Mouse (Mus musculus) heart, postnatal 0 days (tissue): ENCODE measurements around the gene Sema6d.

Experiments used
- CTCF ChIP-seq: IDR thresholded peaks from 2 replicates; pipeline ENCODE4 v1.5.1; 2016; ENCODE audit warnings: antibody characterized with exemption, control low read depth, low read depth
- EP300 ChIP-seq: IDR thresholded peaks from 2 replicates; pipeline ENCODE4 v1.6.1; 2016; ENCODE audit warnings: antibody characterized with exemption, low read depth

DNA sequence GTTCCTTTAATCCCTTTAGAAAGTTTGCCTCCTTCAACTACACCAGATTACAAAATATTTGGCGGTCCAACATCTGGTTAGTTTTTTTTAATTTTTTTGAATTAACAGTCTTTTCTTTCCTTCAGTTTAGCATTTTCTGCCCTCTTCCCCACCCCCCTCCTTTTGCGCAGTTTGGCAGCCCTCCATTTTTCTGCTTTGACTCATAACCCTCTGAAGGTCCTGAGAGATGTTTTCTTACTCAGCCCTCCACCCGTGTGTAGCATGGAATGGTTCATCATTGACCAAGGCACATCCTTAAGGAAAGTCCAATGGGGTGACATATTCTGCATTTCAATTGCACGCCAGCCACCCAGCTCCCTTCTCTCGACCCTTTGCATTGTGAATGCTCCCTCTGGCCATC is 570.9 kb downstream of the Sema6d start:
- TF ChIP-seq CTCF, result no peak
- TF ChIP-seq EP300, result no peak
